Mouse (Mus musculus): ENCODE measurements around the gene Kng1.
"Not testable (repeated sequence)": the region's sequence is repeated elsewhere in the genome, so short reads cannot be mapped to it uniquely, and the experiment has no call there.

Kng1 gene

DNA sequence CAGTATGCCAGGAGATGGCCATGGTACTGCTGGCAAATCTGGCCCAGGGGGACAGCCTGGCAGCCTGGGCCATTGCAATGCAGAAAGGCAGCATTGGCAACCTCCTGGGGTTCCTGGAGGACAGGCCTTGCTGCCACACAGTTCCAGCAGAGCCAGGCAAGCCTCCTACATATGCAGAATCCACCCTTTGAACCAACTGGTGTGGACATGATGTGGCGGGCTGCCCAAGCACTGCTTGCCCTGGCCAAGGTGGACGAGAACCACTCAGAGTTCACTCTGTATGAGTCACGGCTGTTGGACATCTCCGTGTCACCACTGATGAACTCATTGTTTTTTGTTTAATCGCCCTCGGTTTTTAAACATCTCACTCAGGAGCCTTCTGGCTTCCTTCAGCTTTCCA is 36.5 kb downstream of the Kng1 start:
- DNase-seq (ENCODE audit: low read depth), result no peak

DNA sequence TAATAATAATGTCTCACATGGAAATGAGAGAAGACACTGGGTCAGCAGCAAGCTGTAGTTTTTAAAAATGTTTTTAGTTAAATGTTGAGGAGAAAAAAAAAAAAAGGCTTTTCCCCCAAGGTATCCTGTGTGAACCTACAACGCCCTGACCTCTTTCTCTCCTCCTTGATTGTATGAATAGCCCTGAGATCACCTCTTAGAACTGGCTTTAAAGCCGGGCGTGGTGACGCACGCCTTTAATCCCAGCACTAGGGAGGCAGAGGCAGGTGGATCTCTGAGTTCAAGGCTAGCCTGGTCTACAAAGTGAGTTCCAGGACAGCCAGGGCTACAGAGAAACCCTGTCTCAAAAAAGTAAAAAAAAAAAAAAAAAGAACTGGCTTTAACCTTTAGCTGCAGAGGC is 37.9 kb downstream of the Kng1 start:
- DNase-seq (ENCODE audit: low read depth), result not testable (repeated sequence)

DNA sequence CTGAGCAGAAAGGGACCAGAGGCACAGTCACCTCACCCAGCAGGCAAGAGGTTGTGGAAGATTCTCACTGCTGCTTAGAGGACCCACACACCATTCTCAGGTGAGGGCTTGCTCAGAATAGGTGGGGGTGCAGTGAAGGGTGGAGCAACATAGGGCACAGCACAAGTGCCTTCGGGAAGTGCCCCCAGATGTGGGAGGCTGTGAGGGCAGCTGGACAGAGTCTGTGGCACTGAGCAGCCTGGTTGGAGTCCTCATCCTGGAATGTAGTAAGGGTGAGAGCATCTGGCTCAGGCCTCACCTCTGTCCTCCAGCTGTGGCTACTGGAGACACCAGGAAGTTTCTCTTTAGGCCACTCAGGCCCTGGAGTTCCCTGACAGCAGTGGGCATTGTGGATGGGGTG is 39.2 kb downstream of the Kng1 start:
- not testable (repeated sequence) for DNase-seq (ENCODE audit: low read depth)

DNA sequence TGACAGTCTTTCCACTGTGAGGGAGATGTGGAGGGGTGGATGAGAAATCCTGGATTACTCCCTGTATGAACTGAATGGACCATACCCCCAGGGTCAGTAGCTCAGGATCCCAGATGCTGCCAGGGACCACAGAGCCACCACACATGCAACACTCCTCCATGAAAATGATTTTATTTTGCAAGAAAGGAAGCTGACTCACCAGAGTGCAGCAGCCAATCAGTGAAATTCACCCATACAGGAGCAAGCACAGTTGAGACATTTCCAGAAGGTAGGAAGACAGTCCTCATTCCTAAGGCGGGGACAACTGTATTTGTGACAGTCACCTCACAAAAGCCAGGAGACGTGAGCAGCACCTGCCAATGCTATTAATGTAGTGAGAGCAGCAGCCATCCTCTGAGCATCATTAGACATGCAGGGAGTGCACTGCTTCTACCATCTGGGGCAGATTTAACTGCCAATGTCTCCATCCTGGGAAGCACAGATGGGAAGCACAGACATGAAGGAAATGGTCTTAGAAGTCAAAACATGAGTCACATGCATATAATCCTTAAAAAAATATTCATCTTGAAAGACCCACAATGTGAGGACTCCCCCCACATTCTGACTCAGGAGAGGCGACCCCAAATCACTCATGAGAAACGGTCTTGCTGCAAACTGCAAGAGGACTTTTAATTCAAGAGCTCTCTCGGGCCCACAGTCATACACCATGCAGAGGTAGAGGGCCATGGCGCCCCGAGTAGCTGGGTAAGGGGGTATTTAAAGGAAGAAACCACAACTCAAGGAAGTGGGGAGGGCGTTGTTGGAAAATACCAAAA is 39.8 kb downstream of the Kng1 start:
- not testable (repeated sequence) for DNase-seq (ENCODE audit: low read depth)

- not testable (repeated sequence) for DNase-seq (ENCODE audit: low read depth)
These were observed 40.4 kb downstream of the Kng1 start for GRCm38 (mm10) chr16:23098105-23098452.

DNA sequence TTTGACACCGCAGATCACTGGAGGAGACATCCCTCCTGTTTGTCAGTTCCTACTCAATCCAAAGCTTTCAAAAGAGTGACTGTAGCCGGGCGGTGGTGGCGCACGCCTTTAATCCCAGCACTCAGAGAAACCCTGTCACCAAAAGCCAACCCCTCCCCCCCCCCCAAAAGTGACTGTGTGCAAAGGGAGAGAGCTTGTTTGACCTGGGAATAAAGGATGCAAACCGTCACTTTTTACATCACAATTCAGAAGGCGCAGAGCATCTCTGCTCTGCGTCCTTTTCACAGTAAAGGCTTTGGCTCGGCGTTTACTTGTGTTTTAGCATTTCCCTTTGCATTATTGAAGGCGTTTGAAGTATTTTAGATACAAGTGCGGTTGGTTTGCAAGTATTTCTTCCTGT is 42.0 kb downstream of the Kng1 start:
- DNase-seq (ENCODE audit: low read depth), result no peak

DNA sequence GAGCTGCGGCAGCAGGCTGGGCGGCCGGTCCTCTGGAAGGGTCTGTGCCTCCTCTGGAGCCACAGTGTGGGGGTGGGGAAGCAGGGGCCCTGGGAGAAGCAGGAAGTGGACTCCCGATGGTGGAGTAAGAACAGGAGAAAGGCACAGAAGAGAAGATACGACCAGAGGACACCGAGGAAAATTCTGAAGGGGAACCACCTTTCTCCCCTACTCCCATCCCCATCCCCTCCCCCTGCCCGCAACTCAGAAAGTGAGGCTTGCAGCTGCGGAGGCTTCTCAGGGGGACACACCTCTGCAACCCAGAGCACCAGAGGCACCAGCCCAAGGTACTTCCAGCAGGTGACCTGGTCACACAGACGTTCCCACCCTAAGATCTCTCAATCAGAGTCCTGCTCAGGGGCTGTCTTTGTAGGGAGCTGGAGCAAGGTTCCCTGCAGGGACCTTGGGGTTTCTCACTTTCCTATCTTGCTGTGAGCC is 42.5 kb downstream of the Kng1 start:
- DNase-seq (ENCODE audit: low read depth), result no peak

GRCm38 (mm10) chr16:23100613-23101012 is 42.9 kb downstream of the Kng1 start:
- no peak for DNase-seq (ENCODE audit: low read depth)

GRCm38 (mm10) chr16:23102340-23103037 is 44.8 kb downstream of the Kng1 start:
- no peak for DNase-seq (ENCODE audit: low read depth)

DNA sequence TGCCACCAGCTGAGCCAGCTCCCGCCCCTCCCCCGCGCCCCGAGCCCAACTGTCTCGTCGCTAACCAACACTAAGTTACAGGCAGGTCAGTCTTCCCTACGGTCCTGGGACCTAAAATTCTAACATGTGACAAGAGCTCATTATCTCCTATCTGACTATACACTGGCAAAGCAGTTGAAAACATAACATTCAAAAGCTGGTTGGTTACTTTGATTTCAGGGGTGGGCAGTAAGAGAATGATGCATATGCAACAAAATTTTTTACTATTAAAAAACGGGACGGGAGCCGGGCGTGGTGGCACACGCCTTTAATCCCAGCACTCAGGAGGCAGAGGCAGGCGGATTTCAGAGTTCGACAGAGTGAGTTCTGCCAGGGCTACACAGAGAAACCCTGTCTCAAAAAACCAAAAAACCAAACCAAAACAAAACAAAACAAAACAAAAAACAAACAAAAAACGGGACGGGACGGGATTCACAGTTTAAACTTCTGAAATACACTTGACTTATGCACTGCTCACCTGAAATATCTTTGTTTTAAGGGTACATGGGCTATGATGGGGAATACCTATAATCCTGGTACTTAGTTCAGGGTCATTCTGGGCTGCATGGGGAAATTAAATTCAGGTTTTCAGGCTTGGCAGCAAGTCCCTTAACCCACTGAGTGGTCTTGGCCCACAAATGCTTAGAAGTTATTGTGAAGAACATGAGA is 45.5 kb downstream of the Kng1 start:
- no peak for DNase-seq (ENCODE audit: low read depth)

GRCm38 (mm10) chr16:23103841-23104240 is 46.2 kb downstream of the Kng1 start:
- no peak for DNase-seq (ENCODE audit: low read depth)

- DNase-seq (ENCODE audit: low read depth), result no peak
These were observed 48.5 kb downstream of the Kng1 start for GRCm38 (mm10) chr16:23106121-23106520.

GRCm38 (mm10) chr16:23107231-23107942 is 49.7 kb downstream of the Kng1 start, which contains the start of gene Eif4a2:
Gene Eif4a2 (plus strand): TSS chr16:23107444.
- peak; percentile 82 for DNase-seq (ENCODE audit: low read depth)

DNA sequence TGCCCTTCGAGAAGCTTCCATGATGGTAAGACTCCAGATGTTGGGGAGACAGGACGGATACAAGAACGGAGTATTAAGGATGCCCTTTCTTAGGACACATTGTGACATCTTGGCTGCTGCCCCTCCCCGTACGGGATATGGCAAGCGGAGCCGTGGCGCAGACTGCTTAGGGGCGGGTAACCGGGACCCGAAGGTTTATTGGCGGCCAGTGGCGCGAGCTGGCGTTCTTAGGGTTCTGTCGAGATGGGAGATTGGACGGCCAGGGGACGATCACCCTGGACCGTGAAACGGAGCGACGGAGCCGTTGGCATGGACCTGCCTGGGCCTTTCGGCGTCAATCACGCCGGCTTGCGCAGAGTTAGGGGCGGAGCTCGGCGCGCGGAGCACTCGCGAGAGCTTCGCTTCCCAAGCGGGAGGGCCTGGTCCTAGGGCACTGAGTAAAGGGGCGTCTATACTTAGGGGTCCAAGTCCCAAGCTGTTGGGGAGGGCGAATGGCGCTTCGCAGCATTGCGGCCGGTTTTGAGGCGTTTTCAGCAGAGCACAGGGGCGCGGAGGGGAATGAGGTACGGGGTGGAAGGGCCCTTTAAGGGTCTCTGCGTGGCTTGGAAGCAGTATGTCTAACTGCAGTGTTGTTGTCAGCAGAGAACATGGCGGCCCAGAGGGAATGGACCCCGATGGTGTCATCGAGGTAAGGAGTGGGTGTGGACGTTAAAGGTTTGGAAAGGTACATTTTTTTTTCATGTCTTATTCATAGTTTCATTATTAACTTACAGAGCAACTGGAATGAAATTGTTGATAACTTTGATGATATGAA is 50.5 kb downstream of the Kng1 start:
- DNase-seq (ENCODE audit: low read depth), result no peak

DNA sequence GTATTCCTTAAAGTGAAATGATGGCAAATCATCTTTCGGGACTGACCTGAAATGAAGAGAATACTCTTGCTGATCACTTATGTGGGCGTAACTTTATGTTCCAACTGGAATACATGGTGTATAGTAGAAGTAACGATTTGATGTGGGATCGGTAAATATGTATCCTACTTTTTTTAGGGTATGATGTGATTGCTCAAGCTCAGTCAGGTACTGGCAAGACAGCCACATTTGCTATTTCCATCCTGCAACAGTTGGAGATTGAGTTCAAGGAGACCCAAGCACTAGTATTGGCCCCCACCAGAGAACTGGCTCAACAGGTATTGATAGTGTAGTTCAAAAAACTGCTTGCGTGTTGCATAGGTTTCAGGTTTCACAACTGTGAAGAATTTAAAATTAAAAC is 51.3 kb downstream of the Kng1 start:
- DNase-seq (ENCODE audit: low read depth), result no peak

GRCm38 (mm10) chr16:23109350-23110280 is 52.0 kb downstream of the Kng1 start:
- no peak for DNase-seq (ENCODE audit: low read depth)

DNA sequence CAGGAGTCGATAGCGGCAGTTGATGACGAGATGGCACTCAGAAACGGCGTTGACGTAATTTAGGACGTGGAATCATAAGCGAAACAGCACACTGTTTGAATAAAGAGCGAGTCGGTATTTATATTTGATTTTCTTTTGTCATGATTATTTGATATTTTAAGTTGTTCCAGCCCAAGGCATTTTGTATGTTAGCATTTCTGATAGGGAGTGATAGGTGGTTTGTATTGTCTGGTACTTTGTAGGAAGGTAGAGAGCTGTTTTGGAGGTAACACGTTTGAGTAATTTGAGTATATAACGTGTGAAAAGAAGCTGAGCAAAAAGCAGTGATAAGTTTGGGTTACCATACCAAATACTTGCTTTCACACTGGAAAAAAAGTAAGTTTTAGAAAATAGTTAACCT is 54.7 kb downstream of the Kng1 start:
- no peak for DNase-seq (ENCODE audit: low read depth)

DNA sequence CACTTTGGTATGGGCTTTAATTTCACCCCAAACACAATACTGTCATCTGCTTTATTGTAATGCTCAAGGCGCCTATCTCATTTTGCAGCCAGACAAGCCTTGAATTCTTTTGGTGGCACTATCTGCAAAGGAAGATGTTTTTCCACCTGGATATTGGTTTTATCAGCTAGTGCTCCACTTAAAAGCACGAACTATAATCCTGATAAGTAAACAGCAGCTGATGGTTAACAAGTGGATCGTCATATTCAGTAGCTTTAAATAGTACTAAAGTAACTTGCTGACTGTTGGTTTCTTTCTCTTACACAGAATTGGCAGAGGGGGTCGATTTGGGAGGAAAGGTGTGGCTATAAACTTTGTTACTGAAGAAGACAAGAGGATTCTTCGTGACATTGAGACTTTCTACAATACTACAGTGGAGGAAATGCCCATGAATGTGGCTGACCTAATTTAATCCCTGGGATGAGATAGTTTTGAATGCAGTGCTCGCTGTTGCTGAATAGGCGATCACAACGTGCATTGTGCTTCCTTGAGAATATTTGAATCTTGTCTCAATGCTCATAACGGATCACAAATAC is 55.3 kb downstream of the Kng1 start:
- no peak for DNase-seq (ENCODE audit: low read depth)

DNA sequence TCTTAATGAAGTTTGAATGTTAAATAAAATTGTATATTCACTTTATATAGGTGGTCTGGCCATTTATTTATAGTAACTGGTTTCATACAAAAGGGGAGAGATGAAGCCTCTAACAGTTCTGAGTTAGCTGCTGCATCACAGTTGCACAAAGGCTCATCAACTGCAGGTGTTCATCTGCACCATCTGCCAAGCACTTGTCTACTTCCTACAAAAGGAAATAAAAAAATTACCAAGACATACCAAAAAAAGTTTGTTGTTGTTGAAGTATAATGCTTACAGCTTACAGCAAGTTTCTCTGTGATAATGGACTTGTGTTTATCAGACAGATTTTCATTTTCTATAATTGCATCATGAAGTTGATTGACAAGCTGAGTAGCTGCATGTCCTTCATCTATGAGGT is 56.2 kb downstream of the Kng1 start:
- DNase-seq (ENCODE audit: low read depth), result no peak
